Mouse (Mus musculus) erythroblast, embryonic 14.5 days (primary cell): ENCODE results near the gene Cdk11b.

ENCODE experiments used
- GATA1 ChIP-seq: IDR thresholded peaks from 2 replicates; pipeline ENCODE4 v1.6.1; 2012; ENCODE audit warnings: low read length, inconsistent platforms, mixed read lengths
- TAL1 ChIP-seq: IDR thresholded peaks from 3 replicates; pipeline ENCODE4 v1.6.1; 2012; ENCODE audit warnings: low read length, inconsistent platforms, mixed read lengths

DNA sequence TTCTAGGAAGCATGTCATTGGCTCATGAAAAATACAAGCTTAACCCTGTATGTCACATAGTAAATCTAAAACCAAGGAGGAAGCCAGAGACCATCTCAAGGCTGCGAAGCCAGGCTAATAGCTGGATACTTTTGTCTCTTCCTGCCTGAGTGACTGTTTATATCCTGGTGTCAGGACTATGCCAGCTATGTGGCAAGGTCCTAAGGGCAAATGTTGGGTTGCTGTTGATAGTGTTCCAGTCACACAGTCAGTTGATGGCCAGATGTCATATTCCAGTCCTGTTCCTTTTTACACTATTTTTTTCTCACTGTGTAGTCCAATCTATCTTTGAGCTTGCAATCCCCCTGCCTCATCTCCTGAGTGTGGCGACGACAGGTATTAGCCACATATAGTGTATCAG is 11.4 kb upstream of the Cdk11b start:
- TF ChIP-seq GATA1 (no peak), TAL1 (no peak)
